Comparison of ENCODE assay signal across 24 mouse cellular contexts in the genomic region with DNA sequence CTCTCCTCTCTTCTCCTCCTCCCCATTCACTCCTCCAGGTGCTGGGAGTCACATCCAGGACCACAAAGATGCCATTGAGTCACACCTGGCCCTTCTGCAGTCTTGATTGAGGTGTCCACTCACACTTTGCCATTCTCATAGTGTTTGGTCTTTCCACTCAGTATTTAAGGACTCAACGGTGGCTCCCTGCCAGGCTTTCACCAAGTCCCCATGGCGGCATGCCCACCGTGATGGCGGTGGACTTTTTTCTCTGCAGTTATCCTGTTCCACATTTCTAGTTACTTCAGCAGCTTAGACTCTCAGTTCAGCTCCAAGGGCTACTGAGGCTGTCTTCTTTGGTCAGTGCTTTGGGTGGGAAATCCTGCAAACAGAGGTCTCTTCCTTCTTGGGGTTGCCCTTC.
"Had no signal": no experiment of that assay in that cellular context is flagged by ENCODE, and none has a peak within 500 bp of the region (broad histone marks: within the 10 kb centered on the region; RNA-seq: fewer than 3 reads in every experiment).

No protein-coding gene starts in this region.

- H3K4me3 ChIP-seq: heart, adult 2 months; heart, embryonic 13.5 days; heart, embryonic 15.5 days; hindbrain, embryonic 13.5 days; hindbrain, embryonic 15.5 days; kidney, embryonic 15.5 days; left cerebral cortex, adult 2 months; limb, embryonic 13.5 days; limb, embryonic 15.5 days; liver, embryonic 12.5 days had no signal

- DNase-seq: forebrain, postnatal 0 days; gastrocnemius, postnatal 36 days; heart, adult 11 months; heart, adult 2 months; heart, postnatal 14 days; heart, postnatal 36 days; kidney, adult 11 months; kidney, adult 2 months; kidney, adult 9 months; kidney, postnatal 14 days; kidney, postnatal 36 days; layer of hippocampus, adult 9-11 months; layer of hippocampus, postnatal 36 days had no signal

- H3K27ac ChIP-seq: heart, adult 2 months; heart, embryonic 13.5 days; heart, embryonic 15.5 days; hindbrain, embryonic 13.5 days; hindbrain, embryonic 15.5 days; hindbrain, postnatal 0 days; kidney, embryonic 15.5 days; kidney, postnatal 0 days; left cerebral cortex, adult 2 months; limb, embryonic 13.5 days; limb, embryonic 15.5 days; liver, embryonic 12.5 days had no signal
